Comparison of ENCODE assay signal across 13 mouse cellular contexts in the genomic region with DNA sequence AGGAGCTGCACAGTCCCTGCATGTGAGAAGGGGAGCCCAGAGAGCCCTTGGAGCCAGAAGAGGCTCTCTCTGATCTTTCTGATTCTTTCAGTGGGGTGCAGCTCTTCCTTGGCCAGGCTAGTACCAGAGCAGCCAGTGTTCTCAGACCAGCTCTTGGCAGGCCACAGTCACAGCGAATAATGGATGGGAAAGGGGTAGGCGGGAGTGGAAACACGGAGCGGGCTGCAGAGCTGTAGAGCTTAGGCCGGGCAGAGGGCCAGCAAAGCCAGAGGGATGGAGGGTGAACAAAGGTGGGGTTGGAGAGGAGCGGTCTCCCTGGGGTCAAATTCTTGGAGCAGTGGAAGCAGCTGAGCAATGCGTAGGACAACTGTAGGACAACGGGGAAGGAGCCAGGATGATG. TPM values are rescaled to one million over a fixed set of nuclear protein-coding genes. Genes with fewer than 3 reads are reported as not detected.
DNase-seq lines count a peak whose midpoint lies in the region; ATAC-seq and TF ChIP-seq lines count a peak whose summit lies in the region.
"Had no signal": no experiment of that assay in that cellular context is flagged by ENCODE, and none has a peak within 500 bp of the region (broad histone marks: within the 10 kb centered on the region; RNA-seq: fewer than 3 reads in every experiment).

No protein-coding gene starts in this region.

- H3K9me3 ChIP-seq in forebrain, postnatal 0 days (ENCODE audit: low read length): no peaks in the 10 kb centered on the region
- H3K9me3 ChIP-seq in limb, embryonic 14.5 days (ENCODE audit: control insufficient read depth, low read length): no peaks in the 10 kb centered on the region

- no peak overlapping the region for H3K9ac ChIP-seq in forebrain, postnatal 0 days
- no peak overlapping the region for H3K9ac ChIP-seq in limb, embryonic 14.5 days (ENCODE audit: low read depth, low read length, severe bottlenecking)
- H3K9ac ChIP-seq: liver, embryonic 14.5 days had no signal

- no peaks in the 10 kb centered on the region for H3K36me3 ChIP-seq in forebrain, postnatal 0 days (ENCODE audit: insufficient read depth)
- peaks cover 6% of the 10 kb centered on the region; the same call in 1 of the 2 replicates for H3K36me3 ChIP-seq in limb, embryonic 14.5 days (ENCODE audit: control insufficient read depth, insufficient read depth, low read length)

- no peaks in the 10 kb centered on the region for H3K27me3 ChIP-seq in forebrain, postnatal 0 days (ENCODE audit: insufficient read depth, low read length)
- no peaks in the 10 kb centered on the region for H3K27me3 ChIP-seq in limb, embryonic 14.5 days (ENCODE audit: control insufficient read depth, insufficient read depth, low read length)

- H3K4me2 ChIP-seq in forebrain, postnatal 0 days (ENCODE audit: low read depth): no peak overlapping the region
- no peak overlapping the region for H3K4me2 ChIP-seq in limb, embryonic 14.5 days (replicated peaks; ENCODE audit: low read depth, low read length, severe bottlenecking)

- ATAC-seq in forebrain, postnatal 0 days: peak; percentile 77
- ATAC-seq in limb, embryonic 14.5 days (ENCODE audit: low FRiP score, low read depth): no peak

- TF ChIP-seq POLR2A in limb, embryonic 14.5 days (IDR thresholded peaks at IDR 0.05; ENCODE audit: borderline replicate concordance, extremely low read depth, insufficient read depth, insufficient read length): no peak

- 26% methylated on average over 8 of the region's 8 CpGs for WGBS in forebrain, postnatal 0 days
- 48% methylated on average over 8 of the region's 8 CpGs for WGBS in limb, embryonic 14.5 days

- no peak overlapping the region for H3K4me3 ChIP-seq in layer of hippocampus, adult 2 months
- no peak overlapping the region for H3K4me3 ChIP-seq in forebrain, postnatal 0 days (ENCODE audit: low read depth, low read length)
- no peak overlapping the region for H3K4me3 ChIP-seq in limb, embryonic 14.5 days (replicated peaks; ENCODE audit: low read length)
- H3K4me3 ChIP-seq: erythroblast, embryonic 14.5 days had no signal

- peak; percentile 67 for DNase-seq in gastrocnemius, postnatal 10 days
- no peak for DNase-seq in gastrocnemius, adult 8-10 months (ENCODE audit: low spot score in 2 of 2)
- peak in 1 of 2 experiments; percentile 36 for DNase-seq in layer of hippocampus, adult 2 months (ENCODE audit: low spot score in 2 of 2)
- DNase-seq in layer of hippocampus, adult 9-11 months: no peak
- no peak for DNase-seq in forebrain, postnatal 0 days
- peak; percentile 37 for DNase-seq in limb, embryonic 14.5 days (ENCODE audit: low spot score)
- DNase-seq in thymus, postnatal 10 days (ENCODE audit: low spot score in 2 of 2): no peak
- DNase-seq in frontal cortex, postnatal 10 days (ENCODE audit: low spot score in 2 of 2): no peak
- DNase-seq: thymus, postnatal 14 days had no signal

- peak overlapping the region; percentile 48; the same call in 1 of the 2 replicates for H3K27ac ChIP-seq in layer of hippocampus, adult 2 months
- no peak overlapping the region for H3K27ac ChIP-seq in forebrain, postnatal 0 days (ENCODE audit: low read depth, low read length)
- H3K27ac ChIP-seq in limb, embryonic 14.5 days (replicated peaks; ENCODE audit: low read depth, low read length): no peak overlapping the region
- H3K27ac ChIP-seq: liver, embryonic 14.5 days had no signal

- no peak for TF ChIP-seq CTCF in layer of hippocampus, adult 2 months (conservative IDR thresholded peaks at IDR 0.05)
- no peak for TF ChIP-seq CTCF in forebrain, postnatal 0 days (IDR thresholded peaks at IDR 0.05; ENCODE audit: low read depth)

- H3K4me1 ChIP-seq in forebrain, postnatal 0 days (ENCODE audit: insufficient read depth): no peaks in the 10 kb centered on the region
- H3K4me1 ChIP-seq in limb, embryonic 14.5 days (ENCODE audit: control insufficient read depth, insufficient read depth, low read length): peaks cover 5% of the 10 kb centered on the region; the same call in 1 of the 2 replicates

RNA-seq across cellular contexts. Expression of gene Tldc2, which starts 5.2 kb away (rescaled TPM):
- total RNA-seq in gastrocnemius, postnatal 10 days (2021): not detected
- total RNA-seq in gastrocnemius, adult 8-10 months (2022): not detected
- total RNA-seq in layer of hippocampus, adult 2 months (2021): not detected
- not detected in 2 replicates for total RNA-seq in forebrain, postnatal 0 days (2014; rRNA removed)
- not detected in 2 replicates for polyA plus RNA-seq in forebrain, postnatal 0 days (2015; fragmentation: Nextera tagmentation; extraction: Ambion mirVana)
- not detected in 2 replicates for polyA plus RNA-seq in limb, embryonic 14.5 days (2012; rRNA removed)
- not detected in 2 replicates for polyA plus RNA-seq in limb, embryonic 14.5 days (2014; fragmentation: Nextera tagmentation; extraction: Ambion mirVana)
- total RNA-seq: ES-E14; layer of hippocampus, adult 18-20 months had no signal
- polyA plus RNA-seq: erythroblast, embryonic 14.5 days; liver, embryonic 14.5 days had no signal

RNA-seq across cellular contexts. Expression of gene Soga1, which starts 13.0 kb away (rescaled TPM):
- 10 to 100 TPM; 15.4 to 20.3 TPM for total RNA-seq in gastrocnemius, postnatal 10 days (2021)
- 1 to 10 TPM; 1.7 to 3.5 (median 2.3) TPM for total RNA-seq in gastrocnemius, adult 8-10 months (2022)
- total RNA-seq in layer of hippocampus, adult 2 months (2021): 10 to 100 TPM; 31.4 to 36.3 TPM
- total RNA-seq in forebrain, postnatal 0 days (2014; rRNA removed): 80.5 and 93.7 TPM in 2 replicates
- polyA plus RNA-seq in forebrain, postnatal 0 days (2015; fragmentation: Nextera tagmentation; extraction: Ambion mirVana): 3.1 and 3.9 TPM in 2 replicates
- polyA plus RNA-seq in limb, embryonic 14.5 days (2012; rRNA removed): 14.2 and 22.8 TPM in 2 replicates
- 5.5 and 7.9 TPM in 2 replicates for polyA plus RNA-seq in limb, embryonic 14.5 days (2014; fragmentation: Nextera tagmentation; extraction: Ambion mirVana)

RNA-seq across cellular contexts. Expression of gene Samhd1, which starts 43.0 kb away (rescaled TPM):
- 10 to 100 TPM; 15.9 to 20.2 TPM for total RNA-seq in gastrocnemius, postnatal 10 days (2021)
- 10 to 100 TPM; 12.6 to 17.7 (median 13.2) TPM for total RNA-seq in gastrocnemius, adult 8-10 months (2022)
- total RNA-seq in layer of hippocampus, adult 2 months (2021): 10 to 100 TPM; 14.3 to 16.8 TPM
- 11.3 and 18.5 TPM in 2 replicates for total RNA-seq in forebrain, postnatal 0 days (2014; rRNA removed)
- polyA plus RNA-seq in forebrain, postnatal 0 days (2015; fragmentation: Nextera tagmentation; extraction: Ambion mirVana): 6.6 and 8.0 TPM in 2 replicates
- polyA plus RNA-seq in limb, embryonic 14.5 days (2012; rRNA removed): 33.6 and 34.4 TPM in 2 replicates
- polyA plus RNA-seq in limb, embryonic 14.5 days (2014; fragmentation: Nextera tagmentation; extraction: Ambion mirVana): 24.3 and 28.5 TPM in 2 replicates

Comparison
In these comparisons a context has a peak if more than half of its experiments do, and no peak if none do; other contexts are left out.
1. DNase-seq: peak in gastrocnemius, postnatal 10 days (single experiment) and limb, embryonic 14.5 days (single experiment); none in gastrocnemius, adult 8-10 months (0 of 2), layer of hippocampus, adult 9-11 months (single experiment), forebrain, postnatal 0 days (single experiment), thymus, postnatal 10 days (0 of 2) and frontal cortex, postnatal 10 days (0 of 2).